Mouse (Mus musculus): ENCODE data around the gene Grtp1.

GRCm38 (mm10) chr8:13186819-13187218 is 13.6 kb downstream of the Grtp1 start:
- TF ChIP-seq POLR2A (IDR thresholded peaks at IDR 0.05; ENCODE audit: borderline replicate concordance, extremely low read depth, low read depth, low read length), result no peak
- TF ChIP-seq CTCF (IDR thresholded peaks at IDR 0.05; ENCODE audit: insufficient read depth, low read length), result no peak
